Mouse (Mus musculus) thymus, postnatal 10 days (tissue): ENCODE results near the gene Zfp36.

ENCODE experiments used
- DNase-seq, 2 experiments: peaks; one replicate each; pipeline ENCODE4 v3.0.0; 2021; ENCODE audit warnings: low spot score in 2 of 2

Gene Zfp36

GRCm38 (mm10) chr7:28370051-28370450, 10.0 kb downstream of the Zfp36 start:
- no peak for DNase-seq

- DNase-seq = no peak
Observed at GRCm38 (mm10) chr7:28368276-28368920, 11.7 kb downstream of the Zfp36 start.

GRCm38 (mm10) chr7:28367663-28368275, 12.3 kb downstream of the Zfp36 start:
- no peak for DNase-seq

GRCm38 (mm10) chr7:28362441-28363060, 17.5 kb downstream of the Zfp36 start:
- DNase-seq = no peak

GRCm38 (mm10) chr7:28361647-28362341, 18.3 kb downstream of the Zfp36 start:
- no peak for DNase-seq

- DNase-seq = no peak
Observed at GRCm38 (mm10) chr7:28360291-28360690, 19.8 kb downstream of the Zfp36 start.

GRCm38 (mm10) chr7:28359854-28360253, 20.2 kb downstream of the Zfp36 start:
- DNase-seq = no peak

- DNase-seq = no peak
Observed at GRCm38 (mm10) chr7:28358431-28358830, 21.6 kb downstream of the Zfp36 start.

GRCm38 (mm10) chr7:28357984-28358383, 22.1 kb downstream of the Zfp36 start:
- no peak for DNase-seq

- DNase-seq = no peak
Observed at GRCm38 (mm10) chr7:28356981-28357380, 23.1 kb downstream of the Zfp36 start.

GRCm38 (mm10) chr7:28355221-28355620, 24.8 kb downstream of the Zfp36 start:
- peak; percentile 49 to 58 for DNase-seq

- DNase-seq = no peak
Observed at GRCm38 (mm10) chr7:28354596-28354995, 25.5 kb downstream of the Zfp36 start.

GRCm38 (mm10) chr7:28354113-28354581, 25.9 kb downstream of the Zfp36 start:
- DNase-seq = no peak

- DNase-seq = no peak
Observed at GRCm38 (mm10) chr7:28353267-28353666, 26.8 kb downstream of the Zfp36 start.

- no peak for DNase-seq
Observed at GRCm38 (mm10) chr7:28351676-28352191, 28.3 kb downstream of the Zfp36 start.

GRCm38 (mm10) chr7:28350155-28350883, 29.7 kb downstream of the Zfp36 start, which contains the start of gene Rps16:
Gene Rps16 (plus strand): TSS chr7:28350652.
- DNase-seq = peak; percentile 98 to 99

GRCm38 (mm10) chr7:28348601-28349000, 31.5 kb downstream of the Zfp36 start:
- DNase-seq = no peak

GRCm38 (mm10) chr7:28347746-28348145, 32.3 kb downstream of the Zfp36 start:
- DNase-seq = no peak

- DNase-seq = peak; percentile 29 to 67
Observed at GRCm38 (mm10) chr7:28344637-28345036, 35.4 kb downstream of the Zfp36 start.

GRCm38 (mm10) chr7:28341381-28341780, 38.7 kb downstream of the Zfp36 start:
- no peak for DNase-seq

- peak; percentile 38 to 48 for DNase-seq
Observed at GRCm38 (mm10) chr7:28339213-28339917, 40.7 kb downstream of the Zfp36 start.
